Mouse (Mus musculus) erythroblast, embryonic 14.5 days (primary cell): ENCODE results near the gene Kcnma1.

Source experiments
- GATA1 ChIP-seq: IDR thresholded peaks from 2 replicates; pipeline ENCODE4 v1.6.1; 2012; ENCODE audit warnings: low read length, inconsistent platforms, mixed read lengths
- TAL1 ChIP-seq: IDR thresholded peaks from 3 replicates; pipeline ENCODE4 v1.6.1; 2012; ENCODE audit warnings: low read length, inconsistent platforms, mixed read lengths

DNA sequence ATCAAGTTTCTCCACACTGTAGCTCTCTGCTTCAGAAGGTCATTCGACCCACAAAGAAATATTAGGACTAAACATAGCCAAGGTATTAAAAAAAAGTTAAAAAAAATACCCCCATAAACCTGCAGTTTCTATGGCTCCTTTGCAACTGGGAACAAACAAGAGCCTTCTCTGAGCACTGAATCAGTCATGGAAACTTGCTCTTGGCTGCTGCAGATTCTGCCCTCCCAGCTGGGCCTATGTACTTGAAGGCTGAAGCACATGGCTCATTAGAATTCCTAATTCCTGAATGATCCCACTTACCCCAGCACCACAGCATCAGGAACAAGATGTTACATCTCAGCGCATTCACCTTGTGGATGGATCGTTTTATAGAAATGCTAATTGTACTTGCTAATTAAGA lies 448.4 kb downstream of the Kcnma1 start:
- no peak for TF ChIP-seq GATA1
- TF ChIP-seq TAL1 = no peak
